Mouse (Mus musculus) cortical plate, adult 2 months (tissue): ENCODE results near the gene Frs2.

Source experiments
- CTCF ChIP-seq: fragments of 200-500 bp; IDR thresholded peaks from 2 replicates; pipeline ENCODE4 v1.5.1; 2011; ENCODE audit warnings: mild to moderate bottlenecking, control low read depth, low read length; ENCODE audit not compliant: insufficient read depth; ENCODE audit errors: extremely low read depth
- POLR2A ChIP-seq: fragments of 200-500 bp; IDR thresholded peaks from 2 replicates; pipeline ENCODE4 v1.6.1; 2011; ENCODE audit warnings: mild to moderate bottlenecking, low read length, control low read depth; ENCODE audit not compliant: insufficient read depth; ENCODE audit errors: extremely low read depth

- TF ChIP-seq CTCF (no peak), POLR2A (no peak)
These were observed 41.6 kb downstream of the Frs2 start for GRCm38 (mm10) chr10:117106686-117107085.
